Mouse (Mus musculus) heart, embryonic 13.5 days (tissue): Measurements from ENCODE around the gene Col4a4. TPM values are rescaled to one million over a fixed set of nuclear protein-coding genes. Genes with fewer than 3 reads are reported as not detected.

ENCODE experiments used
- ATAC-seq: fragments of 200-750 bp; cut with Nextera tagmentation; 2 replicates; pipeline ENCODE4 v1.8.0; 2017; ENCODE audit warnings: moderate TSS enrichment; ENCODE audit not compliant: insufficient number of reproducible peaks, low FRiP score, low TSS enrichment; ENCODE audit errors: extremely low read depth
- H3K27ac ChIP-seq: fragments of 300-500 bp; sonication (generic); replicated peaks from 2 replicates; pipeline ENCODE4 v1.5.1; 2015; ENCODE audit warnings: moderate library complexity, mild to moderate bottlenecking, inconsistent platforms
- H3K27me3 ChIP-seq: fragments of 300-500 bp; sonication (generic); replicated peaks from 2 replicates; pipeline ENCODE4 v1.6.1; 2015; ENCODE audit warnings: mild to moderate bottlenecking, inconsistent platforms
- H3K36me3 ChIP-seq: fragments of 300-500 bp; sonication (generic); 2 replicates; pipeline ENCODE4 v1.6.1; 2015; ENCODE audit warnings: mild to moderate bottlenecking, inconsistent platforms
- H3K4me1 ChIP-seq: fragments of 300-500 bp; sonication (generic); 2 replicates; pipeline ENCODE4 v1.6.1; 2015; ENCODE audit warnings: inconsistent platforms
- H3K4me2 ChIP-seq: fragments of 300-500 bp; sonication (generic); 2 replicates; pipeline ENCODE4 v1.6.1; 2015; ENCODE audit warnings: inconsistent platforms, mild to moderate bottlenecking, moderate library complexity
- H3K4me3 ChIP-seq: fragments of 300-500 bp; sonication (generic); 2 replicates; pipeline ENCODE4 v1.5.1; 2015; ENCODE audit warnings: moderate library complexity, mild to moderate bottlenecking, inconsistent platforms
- H3K9ac ChIP-seq: fragments of 300-500 bp; sonication (generic); 2 replicates; pipeline ENCODE4 v1.6.1; 2015; ENCODE audit warnings: inconsistent platforms, mild to moderate bottlenecking, moderate library complexity
- H3K9me3 ChIP-seq: fragments of 300-500 bp; sonication (generic); 2 replicates; pipeline ENCODE4 v1.6.1; 2016; ENCODE audit warnings: inconsistent platforms
- WGBS: fragments of 180-500 bp; shearing (Covaris S2); methylation state at CpG from one replicate; pipeline ENCODE4 v1.1.7; 2015; ENCODE audit warnings: mixed read lengths; 5-methylcytosine and 5-hydroxymethylcytosine counted together
- polyA plus RNA-seq: library from polyadenylated mRNA; unstranded; fragments of >200 nt; fragmentation: Nextera tagmentation; extraction: Ambion mirVana; gene quantifications from 2 replicates; pipeline ENCODE4 v1.2.1, GENCODE M21; 2015

Gene Col4a4
- polyA plus RNA-seq, 1 experiment from 2014 or later: 0.55 TPM

DNA sequence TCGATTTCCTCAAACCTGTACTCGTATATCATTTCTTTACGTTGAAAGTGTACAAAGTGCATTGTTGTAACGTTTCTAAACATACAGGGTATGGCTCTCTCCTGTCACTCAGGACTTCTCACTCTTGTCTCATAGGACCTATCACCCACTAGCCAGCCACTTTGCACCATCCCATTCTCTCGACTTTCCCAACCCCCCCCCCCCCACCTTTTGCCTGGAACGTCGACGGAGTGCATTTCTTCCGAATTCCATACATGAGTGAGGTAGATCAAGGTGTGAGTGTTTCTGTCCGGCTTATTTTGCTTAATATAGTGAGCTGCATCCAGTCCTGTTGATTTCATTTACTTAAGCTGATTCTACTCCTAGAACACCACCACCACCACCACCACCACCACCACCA, 9.3 kb downstream of the Col4a4 start:
- H3K4me2 ChIP-seq: no peak overlapping the region
- ATAC-seq: no peak
- no peaks in the 10 kb centered on the region for H3K9me3 ChIP-seq
- no peak overlapping the region for H3K9ac ChIP-seq
- no peak overlapping the region for H3K4me3 ChIP-seq
- H3K27ac ChIP-seq: no peak overlapping the region
- no peaks in the 10 kb centered on the region for H3K27me3 ChIP-seq
- no peaks in the 10 kb centered on the region for H3K36me3 ChIP-seq
- H3K4me1 ChIP-seq: peaks cover 11% of the 10 kb centered on the region
- 71% methylated on average over 10 of the region's 10 CpGs for WGBS

DNA sequence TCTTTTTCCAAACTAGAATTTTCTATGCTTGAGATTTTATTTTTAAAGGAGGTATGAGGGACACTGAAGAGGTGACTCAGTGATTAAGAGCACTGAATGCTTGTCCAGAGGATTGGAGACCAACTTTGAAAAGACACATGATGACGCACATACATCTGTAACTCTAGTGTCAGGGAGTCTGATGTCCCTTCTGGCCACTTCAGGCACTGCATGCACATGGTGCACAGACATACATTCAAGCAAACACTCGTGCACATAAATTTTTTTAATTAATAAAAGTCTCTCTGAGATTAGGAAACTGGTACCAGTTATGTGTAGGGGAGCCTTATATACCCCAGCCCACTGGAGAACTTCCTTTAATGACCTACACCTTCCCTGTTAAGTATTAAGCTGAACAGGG, 10.5 kb downstream of the Col4a4 start:
- WGBS: 75% methylated on average over 2 of the region's 2 CpGs
- peaks cover 11% of the 10 kb centered on the region for H3K4me1 ChIP-seq
- ATAC-seq: no peak
- H3K4me3 ChIP-seq: no peak overlapping the region
- no peaks in the 10 kb centered on the region for H3K36me3 ChIP-seq
- H3K4me2 ChIP-seq: no peak overlapping the region
- H3K9ac ChIP-seq: no peak overlapping the region
- H3K27me3 ChIP-seq: no peaks in the 10 kb centered on the region
- no peak overlapping the region for H3K27ac ChIP-seq
- no peaks in the 10 kb centered on the region for H3K9me3 ChIP-seq

DNA sequence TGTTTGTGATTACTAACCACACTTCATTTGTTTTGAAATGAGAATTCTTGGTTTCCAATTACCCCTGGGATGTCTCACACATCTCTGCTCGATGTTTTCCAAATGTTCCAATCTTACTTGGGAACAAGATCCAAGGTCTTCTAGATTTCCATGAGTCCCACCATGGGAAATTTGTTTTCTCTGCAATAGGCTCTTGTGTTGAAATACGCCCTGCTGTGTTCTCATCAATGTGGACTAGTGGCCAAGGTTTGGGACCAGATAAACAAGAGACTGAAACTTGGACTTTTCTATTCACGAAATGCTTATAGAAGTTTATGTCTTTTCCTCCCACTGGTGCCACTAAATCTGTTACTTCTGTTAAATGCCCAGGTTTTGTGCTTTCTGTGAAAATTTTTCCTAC, 11.0 kb downstream of the Col4a4 start:
- Histone ChIP-seq H3K9me3 (no peaks in the 10 kb centered on the region), H3K36me3 (no peaks in the 10 kb centered on the region), H3K4me3 (no peak overlapping the region), H3K27ac (no peak overlapping the region), H3K4me1 (peaks cover 11% of the 10 kb centered on the region), H3K27me3 (no peaks in the 10 kb centered on the region), H3K4me2 (no peak overlapping the region), H3K9ac (no peak overlapping the region)
- WGBS: 86% methylated on average over 3 of the region's 3 CpGs
- no peak for ATAC-seq

DNA sequence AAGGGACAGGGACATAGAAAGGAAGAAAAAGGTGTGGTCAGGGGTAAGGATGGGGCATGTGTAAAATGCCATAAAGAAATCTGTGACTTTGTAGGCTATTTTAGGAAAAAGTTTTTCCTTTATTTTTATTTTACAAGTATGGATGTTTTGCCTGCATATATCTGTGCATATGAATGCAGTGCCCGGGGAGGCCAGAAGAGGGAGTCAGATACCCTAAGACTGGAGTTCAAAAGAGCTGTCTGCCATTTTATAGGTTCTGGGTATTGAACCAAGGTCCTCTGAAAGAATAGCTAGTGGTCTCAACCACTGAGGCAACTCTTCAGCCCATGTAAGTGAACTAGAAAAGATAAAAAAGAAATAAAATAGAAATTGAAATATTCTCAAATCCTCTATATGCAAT, 14.9 kb downstream of the Col4a4 start:
- Histone ChIP-seq H3K4me2 (no peak overlapping the region), H3K9ac (no peak overlapping the region), H3K9me3 (no peaks in the 10 kb centered on the region), H3K4me1 (no peaks in the 10 kb centered on the region), H3K27me3 (no peaks in the 10 kb centered on the region), H3K36me3 (no peaks in the 10 kb centered on the region), H3K27ac (no peak overlapping the region), H3K4me3 (no peak overlapping the region)
- WGBS: 58% methylated on average over 1 of the region's 1 CpGs
- ATAC-seq: no peak

DNA sequence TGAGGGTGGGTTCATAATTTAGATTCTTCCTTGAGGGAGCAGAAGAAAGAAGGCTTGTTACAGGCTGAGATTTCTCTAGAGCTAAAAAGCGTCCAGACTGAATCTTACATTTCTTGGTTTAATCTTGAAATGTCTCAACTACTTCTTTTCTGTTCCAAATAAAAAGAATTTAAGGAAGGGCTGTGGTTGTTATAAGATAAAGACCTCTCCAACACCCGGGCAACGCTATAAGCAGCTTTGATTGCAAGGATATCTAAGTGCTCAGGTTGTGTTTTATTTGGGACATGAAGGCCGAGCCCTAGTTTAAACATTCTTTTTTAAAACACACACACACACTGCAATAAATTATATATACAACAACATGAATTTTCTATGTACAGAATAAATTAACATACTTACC, 17.2 kb downstream of the Col4a4 start:
- no peak overlapping the region for H3K4me2 ChIP-seq
- ATAC-seq: no peak
- no peak overlapping the region for H3K9ac ChIP-seq
- H3K4me1 ChIP-seq: no peaks in the 10 kb centered on the region
- H3K36me3 ChIP-seq: no peaks in the 10 kb centered on the region
- no peak overlapping the region for H3K27ac ChIP-seq
- no peaks in the 10 kb centered on the region for H3K27me3 ChIP-seq
- WGBS: 67% methylated on average over 4 of the region's 4 CpGs
- H3K4me3 ChIP-seq: no peak overlapping the region
- no peaks in the 10 kb centered on the region for H3K9me3 ChIP-seq

DNA sequence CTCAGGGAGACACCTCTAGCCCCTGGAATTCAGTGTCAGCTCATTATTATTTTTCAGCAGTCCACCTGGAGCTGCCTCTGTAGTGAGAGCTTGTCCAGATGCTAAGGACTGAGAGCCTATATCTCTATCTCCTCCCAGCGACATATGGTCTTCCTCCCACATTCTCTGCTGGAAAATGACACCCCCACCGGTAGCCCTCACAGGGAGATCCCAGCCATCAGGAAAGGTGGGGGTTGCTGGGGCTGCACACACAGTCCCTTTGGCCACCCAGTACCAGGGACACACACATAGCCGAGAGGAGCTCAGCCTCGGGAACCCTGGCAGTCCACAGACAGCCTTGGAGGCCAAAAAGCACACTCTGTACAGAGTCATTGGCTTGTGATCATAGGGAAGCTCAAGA, 26.4 kb downstream of the Col4a4 start:
- no peak; the same call in 1 of the 2 replicates for ATAC-seq
- no peak overlapping the region for H3K4me2 ChIP-seq
- 39% methylated on average over 4 of the region's 4 CpGs for WGBS
- peaks cover 25% of the 10 kb centered on the region for H3K27me3 ChIP-seq
- H3K9ac ChIP-seq: no peak overlapping the region
- H3K4me3 ChIP-seq: no peak overlapping the region
- H3K9me3 ChIP-seq: peaks cover 4% of the 10 kb centered on the region; the same call in 1 of the 2 replicates
- no peak overlapping the region for H3K27ac ChIP-seq
- H3K4me1 ChIP-seq: peaks cover under 1% of the 10 kb centered on the region; the same call in 1 of the 2 replicates
- no peaks in the 10 kb centered on the region for H3K36me3 ChIP-seq

DNA sequence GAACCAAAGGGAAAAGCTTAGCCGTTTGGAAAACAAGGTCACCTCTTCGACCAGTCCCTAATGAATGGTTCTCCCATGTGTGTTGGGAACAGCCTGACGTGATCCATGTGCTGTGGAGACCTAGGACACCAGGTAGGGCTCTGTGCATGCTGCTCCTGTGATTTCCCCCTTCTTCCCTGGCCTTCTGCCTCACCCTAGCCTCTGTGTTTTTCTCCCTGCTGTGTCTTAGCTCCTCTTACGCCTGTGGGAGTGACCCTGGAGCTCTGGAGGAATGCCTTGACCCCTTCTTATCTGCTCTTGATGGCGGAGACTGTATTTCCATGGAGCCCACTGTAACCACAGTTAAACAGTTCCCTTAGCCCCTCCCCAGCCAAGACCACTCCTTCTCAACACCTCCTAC, 31.8 kb downstream of the Col4a4 start:
- no peaks in the 10 kb centered on the region for H3K9me3 ChIP-seq
- peak overlapping the region; percentile 51 for H3K4me2 ChIP-seq
- 28% methylated on average over 5 of the region's 5 CpGs for WGBS
- ATAC-seq: no peak
- peak overlapping the region; percentile 17 for H3K4me3 ChIP-seq
- 0 out of 2 replicates have a peak overlapping the region, but pooled peaks have one; percentile 10 for H3K27ac ChIP-seq
- peaks cover 32% of the 10 kb centered on the region for H3K27me3 ChIP-seq
- H3K9ac ChIP-seq: peak overlapping the region; percentile 17; the same call in 1 of the 2 replicates
- peaks cover 8% of the 10 kb centered on the region for H3K4me1 ChIP-seq
- no peaks in the 10 kb centered on the region for H3K36me3 ChIP-seq

DNA sequence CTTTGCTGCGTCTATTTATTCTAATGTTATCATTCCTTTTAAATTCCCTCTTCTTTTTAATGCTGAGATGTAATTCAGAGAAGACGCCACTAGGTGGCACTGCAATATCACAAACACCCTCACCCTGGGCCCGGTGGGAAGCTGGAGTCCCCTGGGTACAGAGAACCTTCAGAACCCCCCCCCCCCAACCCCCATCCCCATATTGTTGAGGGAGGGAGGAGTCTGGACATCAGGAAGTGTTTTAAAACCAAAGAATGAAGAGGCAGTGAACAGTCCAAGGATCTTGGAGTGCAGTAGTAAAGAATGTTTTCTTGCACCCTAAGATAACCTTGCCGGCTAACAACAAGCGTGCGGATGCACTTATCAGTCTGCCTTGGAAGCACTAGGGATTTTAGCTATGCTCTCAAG, 32.2 kb downstream of the Col4a4 start:
- peak overlapping the region; percentile 17 for H3K4me3 ChIP-seq
- H3K36me3 ChIP-seq: no peaks in the 10 kb centered on the region
- H3K9ac ChIP-seq: 0 out of 2 replicates have a peak overlapping the region, but pooled peaks have one; percentile 17
- H3K4me2 ChIP-seq: peak overlapping the region; percentile 51
- no peaks in the 10 kb centered on the region for H3K9me3 ChIP-seq
- no peak overlapping the region for H3K27ac ChIP-seq
- WGBS: 6% methylated on average over 6 of the region's 6 CpGs
- peaks cover 8% of the 10 kb centered on the region for H3K4me1 ChIP-seq
- H3K27me3 ChIP-seq: peaks cover 31% of the 10 kb centered on the region
- no peak for ATAC-seq

DNA sequence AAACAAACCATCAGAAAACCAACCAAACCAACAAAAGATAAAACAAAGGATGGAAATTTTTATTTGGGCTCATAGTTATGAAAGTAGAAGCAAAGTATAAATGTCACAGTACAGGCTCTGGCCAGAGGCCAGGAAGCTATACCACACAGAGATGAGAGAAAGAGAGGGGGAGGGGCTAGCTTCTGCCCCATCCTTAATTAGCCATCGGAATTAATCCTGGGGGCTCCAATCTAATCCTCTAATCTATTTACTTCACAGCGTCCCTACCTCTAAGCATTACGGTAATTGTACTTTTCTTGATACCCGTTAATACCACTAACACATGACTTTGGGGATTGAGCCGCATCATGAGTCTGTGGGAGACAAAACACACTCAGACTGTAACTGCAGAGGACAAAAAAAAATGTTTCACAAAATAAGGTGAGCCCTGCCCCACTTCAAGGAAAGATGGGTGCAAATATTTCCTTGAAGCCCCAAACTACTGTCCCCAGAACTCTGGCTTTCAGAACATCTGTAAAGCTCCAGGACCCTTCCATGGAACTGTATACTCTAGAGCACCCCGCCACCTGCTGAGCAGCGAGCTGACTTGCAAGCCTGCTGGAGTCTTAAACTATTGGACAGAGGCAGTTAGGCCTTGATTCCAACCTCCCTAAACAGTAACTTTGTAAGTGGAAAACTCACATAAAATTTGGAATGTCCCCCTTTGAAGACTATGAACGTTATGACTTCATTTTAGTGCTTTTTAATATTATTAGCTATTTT, 41.3 kb downstream of the Col4a4 start:
- Histone ChIP-seq H3K4me1 (no peaks in the 10 kb centered on the region), H3K27me3 (no peaks in the 10 kb centered on the region), H3K27ac (no peak overlapping the region), H3K36me3 (no peaks in the 10 kb centered on the region), H3K9ac (no peak overlapping the region), H3K9me3 (no peaks in the 10 kb centered on the region), H3K4me3 (no peak overlapping the region), H3K4me2 (no peak overlapping the region)
- no peak for ATAC-seq
- 68% methylated on average over 8 of the region's 8 CpGs for WGBS

DNA sequence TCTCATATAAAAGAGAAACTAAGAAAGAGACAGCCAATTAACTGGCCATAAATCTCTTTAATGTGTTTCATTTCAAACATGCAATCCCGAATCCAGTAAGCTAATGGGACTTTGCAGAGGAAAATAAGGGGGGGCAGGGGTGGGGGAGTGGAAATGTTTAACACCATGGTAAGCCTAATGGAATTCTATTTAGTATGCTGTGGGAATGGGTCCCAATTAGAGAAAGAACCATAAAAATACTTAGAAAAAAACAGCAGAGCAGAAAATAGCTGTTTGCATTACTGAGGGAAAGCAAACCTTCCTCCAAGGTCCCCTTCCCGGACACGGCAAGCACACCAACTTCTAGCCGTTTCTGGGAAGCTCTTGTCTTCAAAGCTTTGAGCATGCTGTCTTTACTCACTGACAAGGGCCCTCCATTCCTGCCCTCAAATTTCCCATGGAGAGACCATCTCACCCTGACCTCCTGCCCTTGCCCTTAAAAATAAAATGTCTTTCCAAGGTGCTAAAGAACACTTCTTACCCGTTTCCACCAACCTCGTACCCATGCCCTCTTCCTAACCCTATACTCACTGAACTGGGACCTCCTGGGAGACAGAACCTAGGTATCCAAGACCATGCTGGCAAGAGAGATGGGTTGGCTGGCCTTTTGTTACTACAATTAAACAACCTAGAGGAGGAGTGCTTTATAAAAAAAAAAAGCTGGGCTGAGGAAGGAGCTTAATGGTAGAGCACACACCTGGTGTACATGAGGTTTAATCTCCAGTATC, 42.0 kb downstream of the Col4a4 start:
- H3K4me2 ChIP-seq: no peak overlapping the region
- no peaks in the 10 kb centered on the region for H3K9me3 ChIP-seq
- H3K4me3 ChIP-seq: no peak overlapping the region
- H3K4me1 ChIP-seq: no peaks in the 10 kb centered on the region
- no peak overlapping the region for H3K9ac ChIP-seq
- no peaks in the 10 kb centered on the region for H3K36me3 ChIP-seq
- H3K27me3 ChIP-seq: no peaks in the 10 kb centered on the region
- no peak for ATAC-seq
- WGBS: 67% methylated on average over 6 of the region's 6 CpGs
- H3K27ac ChIP-seq: no peak overlapping the region

DNA sequence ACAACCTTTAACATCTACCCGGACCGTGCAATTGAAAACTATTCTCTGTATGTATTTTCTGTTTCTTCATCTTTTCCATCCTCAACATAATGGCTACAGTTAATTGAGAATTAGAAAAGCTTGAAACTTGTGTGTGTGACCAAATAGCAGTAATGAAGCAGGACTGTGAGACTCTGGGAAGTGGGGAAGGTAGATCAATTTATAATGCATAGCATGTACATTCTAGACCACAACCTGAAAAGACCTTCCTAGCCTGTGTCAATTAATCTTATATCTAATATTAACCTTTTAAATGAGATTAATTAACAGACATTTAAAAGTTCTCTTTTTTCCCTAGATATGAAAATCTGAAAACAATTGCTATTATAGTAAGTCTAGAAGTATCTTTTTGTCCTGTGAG, 42.7 kb downstream of the Col4a4 start:
- H3K27me3 ChIP-seq: no peaks in the 10 kb centered on the region
- WGBS: 84% methylated on average over 2 of the region's 2 CpGs
- no peaks in the 10 kb centered on the region for H3K36me3 ChIP-seq
- no peaks in the 10 kb centered on the region for H3K9me3 ChIP-seq
- no peaks in the 10 kb centered on the region for H3K4me1 ChIP-seq
- no peak for ATAC-seq
- H3K4me2 ChIP-seq: no peak overlapping the region
- no peak overlapping the region for H3K4me3 ChIP-seq
- no peak overlapping the region for H3K27ac ChIP-seq
- no peak overlapping the region for H3K9ac ChIP-seq
